Mouse (Mus musculus): ENCODE data around the gene Ptgis.

GRCm38 (mm10) chr2:167265021-167265420 is 24.6 kb upstream of the Ptgis start:
- no peak for TF ChIP-seq CTCF (IDR thresholded peaks at IDR 0.05; ENCODE audit: control insufficient read depth, insufficient read depth, insufficient read length)
- TF ChIP-seq USF1 (IDR thresholded peaks at IDR 0.05; ENCODE audit: low read depth), result no peak
- TF ChIP-seq MYOG (IDR thresholded peaks at IDR 0.05; ENCODE audit: control insufficient read depth, extremely low read depth, insufficient read length), result no peak
- no peak for TF ChIP-seq CEBPB (IDR thresholded peaks at IDR 0.05; ENCODE audit: low read depth)
- TF ChIP-seq MAX (IDR thresholded peaks at IDR 0.05), result no peak
